Mouse (Mus musculus) left cerebral cortex, adult 2 months (tissue): ENCODE data around the gene Ets2. TPM values are rescaled to one million over a fixed set of nuclear protein-coding genes. Genes with fewer than 3 reads are reported as not detected.
"Not testable (repeated sequence)": the region's sequence is repeated elsewhere in the genome, so short reads cannot be mapped to it uniquely, and the experiment has no call there.

Experiments used
- DNase-seq, 2 experiments: peaks; one replicate each; pipeline ENCODE4 v3.0.0; 2021 to 2022; ENCODE audit warnings: low spot score in 2 of 2, mixed read lengths in 1 of 2; ENCODE audit errors: extremely low spot score in 1 of 2
- H3K27ac ChIP-seq: fragments of 200-600 bp; 2 replicates; pipeline ENCODE4 v1.8.1; 2022
- H3K4me3 ChIP-seq: fragments of 200-600 bp; 2 replicates; pipeline ENCODE4 v1.8.1; 2022
- CTCF ChIP-seq: fragments of 200-600 bp; IDR thresholded peaks from 2 replicates; pipeline ENCODE4 v1.8.1; 2022; ENCODE audit warnings: antibody characterized with exemption, mild to moderate bottlenecking, moderate library complexity
- intact Hi-C: fragments of 180-260 bp; cut with DNase I; formaldehyde crosslinking; loops from one replicate; pipeline ENCODE4 v1.15.1; 2025
- total RNA-seq, 2 experiments: library from RNA; stranded (reverse); gene quantifications; 2 replicates each; pipeline ENCODE4 v1.2.3; 2021

The Ets2 gene
- total RNA-seq, 2 experiments from 2014 or later, result 83.2 to 85.1 TPM

DNA sequence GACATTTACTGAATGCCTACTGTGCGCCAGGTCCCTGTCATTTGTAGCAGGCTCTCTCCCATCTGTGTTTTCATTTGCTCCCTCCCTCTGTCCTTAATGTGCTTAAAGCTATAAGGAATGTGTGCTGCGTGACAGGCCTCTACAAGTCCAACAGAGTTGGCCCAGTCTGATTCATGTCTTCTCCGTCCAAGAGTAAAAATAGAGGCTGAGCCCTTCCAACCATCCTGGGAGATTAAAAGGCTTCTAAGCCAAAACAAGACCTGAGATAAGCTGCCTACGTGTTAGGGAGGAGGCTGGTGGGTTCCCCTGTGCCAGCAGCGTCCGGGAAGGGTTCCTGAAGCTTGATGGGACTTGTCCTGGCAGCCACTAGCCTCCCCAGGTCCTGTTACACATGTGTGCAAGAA, 58.1 kb downstream of the Ets2 start:
- no peak for TF ChIP-seq CTCF
- Histone ChIP-seq H3K27ac (no peak overlapping the region), H3K4me3 (no peak overlapping the region)
- no peak for DNase-seq
- intact Hi-C loops, result loop anchor here (1.0 kb wide), 1 partner anchor 9 kb away; no protein-coding TSS in a partner anchor

GRCm38 (mm10) chr16:95761742-95762141, 59.9 kb downstream of the Ets2 start:
- TF ChIP-seq CTCF, result no peak
- Histone ChIP-seq H3K27ac (no peak overlapping the region), H3K4me3 (no peak overlapping the region)
- intact Hi-C loops, result no loop called here
- DNase-seq, result no peak

DNA sequence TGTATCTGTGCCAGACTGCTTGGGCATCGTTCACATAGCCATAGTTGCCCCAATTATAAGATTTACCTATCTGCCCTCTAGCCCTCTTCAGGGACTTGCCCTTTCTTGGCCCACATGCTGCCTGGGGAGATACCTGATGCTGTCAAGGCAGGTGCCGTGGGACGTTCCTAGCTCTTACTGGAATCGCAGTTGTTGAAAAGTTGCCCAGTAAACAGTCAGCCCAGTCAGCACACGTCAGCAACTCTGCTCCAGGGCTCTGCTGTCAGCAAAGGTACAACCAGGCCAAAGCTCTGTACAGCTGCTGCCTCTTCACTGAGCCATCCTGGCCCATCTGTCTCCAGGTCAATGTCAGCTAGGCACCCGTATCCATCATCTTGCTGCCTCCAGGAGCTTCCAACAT, 61.3 kb downstream of the Ets2 start:
- no peak overlapping the region for H3K27ac ChIP-seq
- DNase-seq, result no peak
- TF ChIP-seq CTCF, result no peak
- intact Hi-C loops, result no loop called here
- no peak overlapping the region for H3K4me3 ChIP-seq

- H3K27ac ChIP-seq, DNase-seq, H3K4me3 ChIP-seq, intact Hi-C loops: not testable (repeated sequence)
Observed at GRCm38 (mm10) chr16:95764041-95764440, 62.2 kb downstream of the Ets2 start.

- intact Hi-C loops, result no loop called here
- H3K4me3 ChIP-seq, result no peak overlapping the region
- TF ChIP-seq CTCF, result no peak
- DNase-seq, result no peak
- H3K27ac ChIP-seq, result no peak overlapping the region
Observed at GRCm38 (mm10) chr16:95766181-95766580, 64.3 kb downstream of the Ets2 start.

DNA sequence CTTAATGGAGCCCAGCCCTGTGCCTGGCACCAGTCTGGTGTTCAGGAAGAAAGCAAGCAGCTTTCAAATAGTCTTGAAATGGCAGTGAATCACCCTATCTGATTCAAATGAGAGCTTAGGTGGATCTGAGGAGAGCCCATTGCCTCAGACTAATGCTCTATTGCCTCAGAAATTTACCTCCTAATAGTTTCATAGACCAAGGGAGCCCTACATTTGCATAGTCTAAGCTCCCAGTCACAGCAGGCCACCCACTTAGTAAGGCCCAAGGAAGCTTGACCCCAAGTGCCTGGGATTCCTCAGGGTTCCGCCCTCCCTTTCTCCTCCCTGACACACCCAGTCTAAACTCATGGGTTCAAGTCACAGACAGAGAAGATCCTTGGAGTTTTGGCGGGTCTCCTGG, 65.4 kb downstream of the Ets2 start:
- Histone ChIP-seq H3K27ac (no peak overlapping the region), H3K4me3 (no peak overlapping the region)
- intact Hi-C loops, result no loop called here
- DNase-seq, result no peak
- TF ChIP-seq CTCF, result no peak

DNA sequence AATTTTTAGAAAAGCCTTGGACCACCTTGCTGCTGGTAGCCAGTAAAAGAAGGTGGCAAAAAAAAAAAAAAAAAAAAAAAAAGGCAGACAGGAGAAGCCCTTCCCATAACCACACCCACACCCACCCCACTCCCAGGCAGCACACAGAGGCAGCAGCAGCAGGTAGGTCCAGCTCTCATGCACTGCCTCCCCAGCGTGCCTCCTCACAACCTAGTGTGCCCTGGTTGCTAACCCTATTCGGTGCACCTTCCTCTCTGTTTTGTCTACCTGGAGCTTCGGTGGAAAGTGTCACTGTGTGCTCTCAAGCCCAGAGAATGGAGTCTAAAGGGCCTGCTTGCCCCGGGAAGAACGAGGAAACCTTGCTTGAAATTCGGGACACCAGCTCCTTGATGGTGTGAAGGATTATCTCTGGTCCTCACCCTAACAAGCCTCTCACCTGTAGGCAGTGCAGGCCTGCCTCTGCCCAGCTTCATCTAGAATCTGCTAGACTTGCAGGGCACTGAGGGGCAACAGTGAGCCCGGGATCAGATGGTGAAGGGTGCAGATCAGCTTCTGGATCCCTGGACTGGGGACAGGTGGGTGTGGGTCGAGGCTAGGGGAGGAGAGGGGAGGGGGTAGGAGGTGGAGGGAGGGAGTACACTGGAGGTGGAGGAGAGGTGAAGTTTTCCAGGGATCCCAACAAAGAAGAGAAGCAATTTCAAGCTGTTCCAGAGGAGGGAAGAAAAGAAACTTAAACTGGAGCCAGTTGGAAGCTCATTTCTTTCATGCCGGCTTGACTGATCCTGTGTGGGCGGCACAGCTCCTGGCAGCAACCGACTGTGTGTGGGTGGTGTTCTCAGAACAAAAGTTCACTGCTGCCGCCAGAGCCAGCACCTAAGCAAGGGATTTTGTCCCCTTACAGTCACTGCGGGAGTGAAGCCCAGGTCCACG, 67.5 kb downstream of the Ets2 start:
- H3K27ac ChIP-seq, result peak overlapping the region; percentile 80
- intact Hi-C loops, result loop anchor here (1.0 to 2.0 kb wide), 5 partner anchors 9 to 176 kb away; partner anchors contain the start of gene Ets2
- TF ChIP-seq CTCF, result no peak
- H3K4me3 ChIP-seq, result no peak overlapping the region
- DNase-seq, result peak; percentile 76 to 82

DNA sequence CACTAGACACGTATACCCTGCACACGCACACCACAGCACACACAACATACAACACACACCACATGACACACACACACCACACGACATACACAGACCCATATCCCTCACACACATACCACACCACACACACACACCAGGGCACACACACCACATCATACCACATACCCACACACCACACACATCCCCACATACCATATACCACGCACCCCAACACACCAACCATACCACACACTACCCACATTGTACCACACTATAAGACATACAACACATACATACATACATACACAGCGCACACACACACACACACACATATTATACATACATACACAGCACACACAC, 68.1 kb downstream of the Ets2 start:
- no peak for TF ChIP-seq CTCF
- DNase-seq, result no peak
- intact Hi-C loops, result loop anchor here (1.0 to 2.0 kb wide), 5 partner anchors 10 to 175 kb away; partner anchors contain the start of gene Ets2
- no peak overlapping the region; the same call in 1 of the 2 replicates for H3K27ac ChIP-seq
- no peak overlapping the region for H3K4me3 ChIP-seq

DNA sequence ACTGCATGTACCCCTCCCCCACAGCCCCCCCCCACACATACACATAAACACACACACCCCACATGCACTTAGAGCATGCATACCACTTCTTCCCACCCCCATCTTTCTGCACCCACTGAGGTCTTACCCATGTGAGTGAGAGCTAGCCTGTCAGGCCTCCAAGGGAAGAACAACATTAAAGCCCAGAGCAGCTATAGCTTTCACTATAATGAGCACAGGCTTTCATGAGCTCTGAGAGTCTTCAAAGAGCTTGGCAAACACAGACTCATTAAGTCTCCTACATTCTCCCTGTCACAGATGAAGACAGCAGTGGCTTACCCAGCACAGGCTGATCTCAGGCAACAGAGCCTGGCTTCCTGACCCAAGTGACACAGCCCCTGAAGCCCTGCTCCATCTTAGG, 68.5 kb downstream of the Ets2 start:
- Histone ChIP-seq H3K4me3 (no peak overlapping the region), H3K27ac (peak overlapping the region; percentile 74)
- no peak for DNase-seq
- intact Hi-C loops, result no loop called here
- TF ChIP-seq CTCF, result no peak

Other genes with a start within 250 kb of the Ets2 start
- gene Erg, start 115.5 kb upstream of the Ets2 start, total RNA-seq, result 1 to 10 TPM; 5.5 to 5.6 TPM